Mouse (Mus musculus) kidney, postnatal 0 days (tissue): Measurements from ENCODE around the gene Btbd9. TPM values are rescaled to one million over a fixed set of nuclear protein-coding genes. Genes with fewer than 3 reads are reported as not detected.

Experiments
- ATAC-seq: fragments of 200-750 bp; cut with Nextera tagmentation; replicated peaks from 2 replicates; pipeline ENCODE4 v1.8.0; 2017; ENCODE audit warnings: low read depth, moderate number of reproducible peaks, moderate TSS enrichment, moderate library complexity; ENCODE audit not compliant: low FRiP score
- DNase-seq: peaks from one replicate; pipeline ENCODE4 v3.0.0-alpha.2; 2016; ENCODE audit warnings: low spot score
- H3K27ac ChIP-seq: fragments of 300-500 bp; sonication (generic); 2 replicates; pipeline ENCODE4 v1.5.1; 2014; ENCODE audit warnings: mild to moderate bottlenecking
- H3K27me3 ChIP-seq: fragments of 300-500 bp; sonication (generic); 2 replicates; pipeline ENCODE4 v1.6.1; 2014; ENCODE audit warnings: low read length, mixed read lengths; ENCODE audit not compliant: insufficient read depth
- H3K36me3 ChIP-seq: fragments of 300-500 bp; sonication (generic); 2 replicates; pipeline ENCODE4 v1.6.1; 2014; ENCODE audit warnings: low read length, mixed read lengths; ENCODE audit not compliant: insufficient read depth
- H3K4me1 ChIP-seq: fragments of 300-500 bp; sonication (generic); replicated peaks from 2 replicates; pipeline ENCODE4 v1.6.1; 2014; ENCODE audit warnings: antibody characterized with exemption, low read length, mixed read lengths; ENCODE audit not compliant: insufficient read depth
- H3K4me2 ChIP-seq: fragments of 300-500 bp; sonication (generic); 2 replicates; pipeline ENCODE4 v1.6.1; 2014; ENCODE audit warnings: mild to moderate bottlenecking, low read length, moderate library complexity, mixed read lengths
- H3K4me3 ChIP-seq: fragments of 300-500 bp; sonication (generic); replicated peaks from 2 replicates; pipeline ENCODE4 v1.5.1; 2014; ENCODE audit warnings: low read depth, low read length
- H3K9ac ChIP-seq: fragments of 300-500 bp; sonication (generic); 2 replicates; pipeline ENCODE4 v1.6.1; 2014; ENCODE audit warnings: low read depth, low read length
- H3K9me3 ChIP-seq: fragments of 300-500 bp; sonication (generic); replicated peaks from 2 replicates; pipeline ENCODE4 v1.6.1; 2016; ENCODE audit warnings: low read length, inconsistent platforms, mixed read lengths
- CTCF ChIP-seq: IDR thresholded peaks from 2 replicates; pipeline ENCODE4 v1.5.1; 2016; ENCODE audit warnings: antibody characterized with exemption, low read depth, mild to moderate bottlenecking, moderate library complexity
- WGBS: fragments of 180-500 bp; shearing (Covaris S2); extraction: QIAGEN DNeasy Blood & Tissue Kit; methylation state at CpG from one replicate; pipeline ENCODE4 v1.1.7; 2014; 5-methylcytosine and 5-hydroxymethylcytosine counted together
- polyA plus RNA-seq: library from polyadenylated mRNA; unstranded; fragments of >200 nt; fragmentation: Nextera tagmentation; extraction: Ambion mirVana; gene quantifications from 2 replicates; pipeline ENCODE4 v1.2.1, GENCODE M21; 2015

The Btbd9 gene
- polyA plus RNA-seq, 1 experiment from 2014 or later: 41.1 TPM

DNA sequence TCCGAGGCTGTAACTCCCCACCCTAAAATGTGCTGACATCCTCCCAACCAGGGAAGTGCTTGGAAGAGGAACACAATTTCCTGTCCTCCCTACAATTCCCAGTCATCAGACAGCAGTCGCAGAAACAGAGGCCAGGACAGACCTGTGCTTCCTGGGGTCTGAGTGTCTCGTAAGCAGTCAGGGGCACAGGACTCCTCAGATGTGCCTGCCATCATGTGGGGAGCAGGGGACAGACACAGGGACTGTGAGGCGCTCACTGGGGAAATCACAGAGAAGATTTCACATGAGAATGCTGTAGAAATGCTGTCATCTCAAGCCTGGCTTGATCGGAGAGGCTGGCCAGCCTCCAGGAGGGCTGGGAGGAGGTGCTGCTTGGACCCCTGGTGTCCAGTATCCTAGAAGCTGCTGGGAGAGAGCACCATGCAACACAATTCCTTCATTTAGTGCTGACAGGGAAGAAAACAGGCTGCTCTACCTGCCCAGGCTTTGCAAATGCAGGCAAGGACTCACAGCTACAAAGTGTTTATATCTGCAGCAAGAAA is 308.8 kb downstream of the Btbd9 start:
- Histone ChIP-seq H3K9ac (no peak overlapping the region), H3K27me3 (no peaks in the 10 kb centered on the region), H3K27ac (no peak overlapping the region), H3K4me2 (no peak overlapping the region), H3K9me3 (no peaks in the 10 kb centered on the region), H3K36me3 (no peaks in the 10 kb centered on the region), H3K4me3 (no peak overlapping the region), H3K4me1 (peaks cover 7% of the 10 kb centered on the region)
- ATAC-seq (no peak), DNase-seq (no peak)
- 57% methylated on average over 5 of the region's 5 CpGs for WGBS
- TF ChIP-seq CTCF: no peak

DNA sequence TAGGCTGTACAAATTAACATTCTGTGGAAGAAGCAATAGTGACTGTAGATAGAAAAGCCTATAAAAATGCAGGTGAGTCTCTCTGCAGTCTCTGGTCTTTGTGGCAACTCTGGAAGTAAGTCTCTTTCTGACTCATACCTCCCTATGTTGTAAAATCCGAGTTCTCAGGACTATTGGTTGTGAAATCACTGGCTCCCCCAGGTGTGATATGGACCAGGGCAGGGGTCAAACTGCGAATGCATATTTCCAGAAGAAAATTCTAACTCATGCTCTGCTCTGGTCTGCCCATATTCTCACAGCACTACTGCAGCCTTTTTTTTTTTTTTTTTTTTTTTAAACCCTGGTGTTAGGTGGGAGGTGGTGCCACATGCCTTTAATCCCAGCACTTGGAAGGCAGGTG is 312.8 kb downstream of the Btbd9 start:
- Histone ChIP-seq H3K4me2 (no peak overlapping the region), H3K27ac (no peak overlapping the region), H3K4me1 (peaks cover 20% of the 10 kb centered on the region), H3K27me3 (no peaks in the 10 kb centered on the region), H3K36me3 (no peaks in the 10 kb centered on the region), H3K4me3 (no peak overlapping the region), H3K9me3 (no peaks in the 10 kb centered on the region), H3K9ac (no peak overlapping the region)
- ATAC-seq (no peak), DNase-seq (no peak)
- 60% methylated on average over 2 of the region's 2 CpGs for WGBS
- no peak for TF ChIP-seq CTCF

DNA sequence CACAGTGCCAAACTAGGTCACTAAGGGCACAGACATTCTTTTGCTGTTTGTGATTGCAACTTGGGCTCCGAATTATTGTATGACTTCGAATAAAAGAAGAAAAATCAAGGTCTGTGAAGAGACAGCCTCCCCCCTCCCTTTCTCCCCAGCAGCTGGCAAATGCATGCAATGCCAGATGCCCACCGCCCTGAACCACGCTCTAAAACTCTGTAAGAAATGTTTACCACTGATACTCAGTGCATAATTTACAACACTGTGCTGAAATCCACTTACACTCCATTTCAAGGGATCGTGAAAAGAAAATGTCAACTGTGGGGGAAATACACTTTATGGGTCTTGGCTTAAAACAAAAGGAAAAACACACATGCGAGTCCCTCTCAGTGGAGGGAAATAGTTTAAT is 313.3 kb downstream of the Btbd9 start:
- H3K4me2 ChIP-seq: no peak overlapping the region
- no peaks in the 10 kb centered on the region for H3K27me3 ChIP-seq
- no peaks in the 10 kb centered on the region for H3K36me3 ChIP-seq
- no peak for TF ChIP-seq CTCF
- 51% methylated on average over 6 of the region's 6 CpGs for WGBS
- H3K4me1 ChIP-seq: peaks cover 20% of the 10 kb centered on the region
- DNase-seq (no peak), ATAC-seq (no peak)
- H3K4me3 ChIP-seq: no peak overlapping the region
- H3K9me3 ChIP-seq: no peaks in the 10 kb centered on the region
- no peak overlapping the region for H3K9ac ChIP-seq
- H3K27ac ChIP-seq: peak overlapping the region; percentile 25; the same call in 1 of the 2 replicates

DNA sequence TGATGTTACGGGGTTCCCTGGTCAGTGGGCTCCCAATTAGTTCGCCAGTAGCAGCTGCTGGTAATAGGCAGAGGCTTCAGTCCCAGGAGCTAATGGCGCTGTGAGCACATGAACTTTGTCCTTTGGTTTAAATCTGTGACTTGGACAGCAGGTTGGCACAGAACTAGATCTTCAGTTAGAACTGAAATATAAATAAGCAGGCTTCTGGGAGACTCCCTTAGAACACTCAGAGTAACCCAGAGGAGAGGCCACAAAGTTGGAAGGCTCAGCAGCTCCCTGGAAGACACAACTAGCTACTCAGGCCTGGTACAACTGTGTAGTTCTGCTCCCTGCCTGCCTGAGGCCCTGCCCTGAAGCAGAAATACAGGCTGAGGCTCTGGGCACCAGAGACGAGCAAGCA is 313.8 kb downstream of the Btbd9 start:
- no peak for TF ChIP-seq CTCF
- Histone ChIP-seq H3K9me3 (no peaks in the 10 kb centered on the region), H3K27me3 (no peaks in the 10 kb centered on the region), H3K4me1 (peaks cover 20% of the 10 kb centered on the region), H3K4me3 (no peak overlapping the region), H3K36me3 (no peaks in the 10 kb centered on the region), H3K4me2 (no peak overlapping the region), H3K27ac (peak overlapping the region; percentile 25; the same call in 1 of the 2 replicates), H3K9ac (no peak overlapping the region)
- DNase-seq: no peak
- no peak for ATAC-seq
- 65% methylated on average over 4 of the region's 4 CpGs for WGBS

DNA sequence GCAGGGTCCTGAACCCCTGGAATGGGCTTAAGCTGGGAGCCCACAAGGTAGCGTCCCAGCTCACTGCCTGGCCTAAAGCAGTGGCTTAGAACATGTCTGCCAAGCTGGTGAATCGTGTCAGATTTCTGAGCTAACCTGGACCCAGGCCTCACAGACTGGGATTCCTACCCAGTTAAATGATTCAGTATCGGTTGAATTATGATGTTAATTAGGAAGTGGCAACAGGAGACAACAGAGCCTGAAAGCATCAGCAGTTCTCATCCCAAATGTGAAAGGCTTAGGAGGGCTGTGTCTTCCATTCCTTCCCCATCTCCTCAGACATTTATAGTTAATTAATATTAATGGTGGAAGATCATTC is 314.3 kb downstream of the Btbd9 start:
- DNase-seq (no peak), ATAC-seq (no peak)
- Histone ChIP-seq H3K27ac (no peak overlapping the region), H3K9ac (no peak overlapping the region), H3K4me2 (no peak overlapping the region), H3K4me1 (peaks cover 20% of the 10 kb centered on the region), H3K27me3 (no peaks in the 10 kb centered on the region), H3K9me3 (no peaks in the 10 kb centered on the region), H3K36me3 (no peaks in the 10 kb centered on the region), H3K4me3 (no peak overlapping the region)
- WGBS: 58% methylated on average over 3 of the region's 3 CpGs
- no peak for TF ChIP-seq CTCF

DNA sequence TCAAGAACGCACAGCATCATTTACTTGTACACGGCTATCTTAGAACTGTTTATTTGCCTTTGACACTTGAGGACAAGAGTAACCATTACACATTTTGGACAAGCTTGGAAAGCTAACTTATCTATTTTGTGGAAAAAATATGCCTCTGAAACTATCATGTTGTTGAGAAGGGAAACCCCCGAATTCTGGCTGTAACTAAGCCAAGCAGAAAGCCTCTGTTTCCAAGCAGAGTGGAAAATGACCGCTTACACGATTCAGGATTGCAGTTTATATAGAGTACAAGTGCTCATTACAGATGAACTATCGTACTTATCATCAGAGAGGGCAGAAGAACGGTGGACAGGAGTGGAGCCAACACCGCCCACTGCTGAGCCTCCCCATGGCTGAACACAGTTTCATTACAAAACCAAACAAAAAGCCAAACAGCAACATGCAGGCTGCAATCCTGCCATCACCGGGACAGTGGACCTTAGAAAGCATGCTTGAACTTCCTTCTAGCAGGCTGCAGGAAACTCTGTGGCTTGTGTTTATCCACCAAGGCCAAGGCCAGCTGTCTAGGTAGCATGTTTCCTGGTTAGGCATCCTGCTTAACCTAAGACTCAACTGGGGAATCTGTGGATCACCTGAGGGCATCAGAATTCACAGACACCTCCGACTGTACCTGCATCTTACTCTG is 314.8 kb downstream of the Btbd9 start:
- DNase-seq (no peak), ATAC-seq (no peak)
- 43% methylated on average over 10 of the region's 10 CpGs for WGBS
- no peak overlapping the region for H3K27ac ChIP-seq
- TF ChIP-seq CTCF: no peak
- H3K9me3 ChIP-seq: no peaks in the 10 kb centered on the region
- H3K36me3 ChIP-seq: no peaks in the 10 kb centered on the region
- no peak overlapping the region for H3K4me2 ChIP-seq
- H3K4me1 ChIP-seq: peaks cover 20% of the 10 kb centered on the region
- H3K4me3 ChIP-seq: no peak overlapping the region
- H3K9ac ChIP-seq: no peak overlapping the region
- no peaks in the 10 kb centered on the region for H3K27me3 ChIP-seq
